Mouse (Mus musculus) ovary, adult 18-20 months (tissue): Measurements from ENCODE around the gene Gm4985.
"Not testable (repeated sequence)": the region's sequence is repeated elsewhere in the genome, so short reads cannot be mapped to it uniquely, and the experiment has no call there.

ENCODE experiments used
- DNase-seq: peaks from one replicate; pipeline ENCODE4 v3.0.0; 2022; ENCODE audit warnings: low spot score, mixed read lengths

Gene Gm4985

DNA sequence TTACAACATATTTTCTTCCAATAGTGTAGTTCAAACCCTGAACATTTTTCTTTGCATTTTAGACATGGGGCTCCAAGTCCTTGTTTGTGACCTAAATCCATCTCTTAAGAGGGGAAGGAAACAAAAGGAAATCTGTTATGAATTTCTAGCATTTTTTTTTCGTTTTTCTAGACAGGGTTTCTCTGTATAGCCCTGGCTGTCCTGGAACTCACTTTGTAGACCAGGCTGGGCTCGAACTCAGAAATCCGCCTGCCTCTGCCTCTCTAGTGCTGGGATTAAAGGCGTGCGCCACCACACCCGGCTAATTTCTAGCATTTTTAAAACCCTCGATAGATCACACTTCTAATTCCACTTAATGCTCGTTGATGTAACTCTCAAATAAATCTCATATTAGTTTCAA is at the start of gene Gm4985:
Gene Gm4985, minus strand, starts transcription at position 101 of the 400 bp plus-strand sequence.
- not testable (repeated sequence) for DNase-seq

DNA sequence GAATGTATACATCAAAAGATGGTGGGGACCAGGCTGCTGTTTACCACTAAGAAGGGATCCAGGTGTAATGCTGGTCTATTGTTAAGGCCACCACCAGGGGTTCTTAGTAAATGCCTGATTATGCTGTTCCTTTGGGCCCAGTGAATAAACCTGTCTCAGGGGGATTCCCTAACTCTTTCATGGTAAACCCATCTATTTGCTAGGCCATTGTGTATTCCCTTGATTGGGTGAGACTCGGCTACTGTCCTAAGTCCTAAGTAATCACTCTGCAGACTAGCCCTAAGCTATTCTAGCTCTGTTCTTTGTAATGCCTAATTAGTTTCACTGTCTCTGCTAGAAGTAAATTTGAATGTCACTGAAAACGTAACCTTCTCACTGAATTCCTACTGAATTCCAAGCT is 4.6 kb downstream of the Gm4985 start:
- no peak for DNase-seq
